18 mouse cellular contexts compared by ENCODE assay signal in the genomic region with DNA sequence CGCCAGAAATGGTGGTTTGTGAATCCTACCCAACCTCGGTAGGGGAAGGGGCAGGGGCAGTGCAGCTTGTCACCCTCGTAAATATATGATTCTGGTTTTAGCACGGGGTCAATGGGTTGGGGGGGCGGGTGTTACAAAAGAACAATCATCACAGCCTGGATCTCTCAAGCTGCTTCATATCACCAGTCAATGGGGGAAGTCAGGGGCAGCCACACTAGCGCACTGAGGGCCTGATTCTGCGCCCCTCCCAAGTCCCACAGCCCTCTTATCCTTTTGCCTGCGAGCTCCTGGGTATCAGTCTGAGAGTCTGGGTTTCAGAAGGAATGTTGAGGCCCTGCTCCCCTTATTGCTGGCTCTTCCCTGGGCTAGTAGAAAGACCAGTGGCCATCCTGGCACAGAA. TPM values are rescaled to one million over a fixed set of nuclear protein-coding genes. Genes with fewer than 3 reads are reported as not detected.
"Had no signal": no experiment of that assay in that cellular context is flagged by ENCODE, and none has a peak within 500 bp of the region (broad histone marks: within the 10 kb centered on the region; RNA-seq: fewer than 3 reads in every experiment).

No protein-coding gene starts in this region.

RNA-seq across cellular contexts. Expression of gene Selenbp2, which starts 0.5 kb away (rescaled TPM):
- total RNA-seq: layer of hippocampus, postnatal 10 days; left cerebral cortex, postnatal 36 days had no signal
- polyA plus RNA-seq: neural tube, embryonic 12.5 days; testis, adult 2 months had no signal

RNA-seq across cellular contexts. Expression of gene Gm10972, which starts 51.0 kb away (rescaled TPM):
- total RNA-seq: layer of hippocampus, adult 8-10 months; layer of hippocampus, postnatal 10 days; layer of hippocampus, postnatal 36 days; left cerebral cortex, adult 2 months; left cerebral cortex, postnatal 10 days; left cerebral cortex, postnatal 36 days had no signal
- polyA plus RNA-seq: intestine, embryonic 14.5 days; limb, embryonic 11.5 days; limb, embryonic 14.5 days; liver, embryonic 11.5 days; liver, embryonic 15.5 days; midbrain, embryonic 12.5 days; midbrain, embryonic 15.5 days; neural tube, embryonic 12.5 days; neural tube, embryonic 15.5 days; stomach, embryonic 14.5 days; testis, adult 2 months; urinary bladder, adult 2 months had no signal
